ENCODE assay signal across 19 mouse cellular contexts in the genomic region with DNA sequence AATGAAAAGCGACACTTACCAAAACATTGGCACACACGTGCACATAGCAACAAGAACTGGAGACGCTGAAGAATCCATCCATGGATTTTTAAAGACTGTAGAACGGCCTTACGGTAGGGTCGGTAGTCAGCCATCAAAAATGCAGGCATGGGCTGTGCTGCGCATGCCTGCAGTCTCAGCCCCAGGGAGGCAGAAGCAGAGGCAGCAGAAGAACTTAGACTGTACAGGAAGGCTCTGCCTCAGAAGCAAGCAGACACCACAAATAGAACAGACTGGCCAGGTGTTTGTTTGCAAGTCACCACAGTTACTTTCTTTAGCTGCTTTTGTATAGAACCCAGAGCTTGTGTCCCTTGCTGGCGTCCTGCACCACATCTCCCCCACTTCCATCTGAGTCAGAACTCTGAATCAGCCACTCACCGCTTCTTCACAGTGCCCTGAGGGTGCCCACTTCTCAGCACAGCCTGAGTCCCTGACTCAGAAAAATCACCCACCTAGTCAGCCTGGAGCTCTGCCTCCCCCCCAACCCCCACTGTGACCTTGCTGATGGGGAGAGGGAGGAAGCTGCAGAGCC.
DNase-seq lines count a peak whose midpoint lies in the region; ATAC-seq and TF ChIP-seq lines count a peak whose summit lies in the region.
"Had no signal": no experiment of that assay in that cellular context is flagged by ENCODE, and none has a peak within 500 bp of the region (broad histone marks: within the 10 kb centered on the region; RNA-seq: fewer than 3 reads in every experiment).

No protein-coding gene starts in this region.

- no peak overlapping the region for H3K4me2 ChIP-seq in hindbrain, postnatal 0 days (ENCODE audit: low read depth, low read length)
- H3K4me2 ChIP-seq: forebrain, embryonic 13.5 days; heart, embryonic 15.5 days; hindbrain, embryonic 15.5 days; liver, embryonic 13.5 days; stomach, embryonic 15.5 days had no signal

- no peak for TF ChIP-seq CTCF in hindbrain, postnatal 0 days (IDR thresholded peaks at IDR 0.05; ENCODE audit: low read depth)

- no peaks in the 10 kb centered on the region for H3K9me3 ChIP-seq in hindbrain, postnatal 0 days (ENCODE audit: low read length)
- H3K9me3 ChIP-seq in hindbrain, embryonic 10.5 days, result no peaks in the 10 kb centered on the region
- H3K9me3 ChIP-seq: forebrain, embryonic 13.5 days; heart, embryonic 15.5 days; hindbrain, embryonic 15.5 days; liver, embryonic 13.5 days; stomach, embryonic 15.5 days had no signal

- peaks cover 16% of the 10 kb centered on the region; the same call in 1 of the 2 replicates for H3K36me3 ChIP-seq in hindbrain, postnatal 0 days (ENCODE audit: insufficient read depth, low read length)
- H3K36me3 ChIP-seq in hindbrain, embryonic 10.5 days, result peaks cover 60% of the 10 kb centered on the region
- H3K36me3 ChIP-seq: heart, embryonic 15.5 days; liver, embryonic 13.5 days had no signal

- no peak overlapping the region for H3K27ac ChIP-seq in hindbrain, postnatal 0 days
- no peak overlapping the region for H3K27ac ChIP-seq in hindbrain, embryonic 10.5 days
- H3K27ac ChIP-seq: forebrain, embryonic 13.5 days; heart, embryonic 15.5 days; hindbrain, embryonic 15.5 days; liver, embryonic 13.5 days; stomach, embryonic 15.5 days had no signal

- H3K4me3 ChIP-seq in hindbrain, postnatal 0 days (ENCODE audit: low read length), result no peak overlapping the region
- H3K4me3 ChIP-seq in hindbrain, embryonic 10.5 days, result no peak overlapping the region
- H3K4me3 ChIP-seq: forebrain, embryonic 13.5 days; heart, embryonic 15.5 days; hindbrain, embryonic 15.5 days; liver, embryonic 13.5 days; stomach, embryonic 15.5 days had no signal

- H3K4me1 ChIP-seq in hindbrain, postnatal 0 days (ENCODE audit: insufficient read depth, low read length), result no peaks in the 10 kb centered on the region; the same call in 1 of the 2 replicates
- H3K4me1 ChIP-seq in hindbrain, embryonic 10.5 days (replicated peaks), result peaks cover 6% of the 10 kb centered on the region
- H3K4me1 ChIP-seq: hindbrain, embryonic 15.5 days; liver, embryonic 13.5 days had no signal

- DNase-seq in adrenal gland, adult 2 months, result peak; percentile 84
- DNase-seq in adrenal gland, adult 18-20 months (ENCODE audit: low spot score in 2 of 2), result no peak
- no peak for DNase-seq in hindbrain, postnatal 0 days (ENCODE audit: low spot score)
- no peak for DNase-seq in hindbrain, embryonic 10.5 days (ENCODE audit: low spot score)
- peak; percentile 15 for DNase-seq in thymus, postnatal 0 days (ENCODE audit: low spot score)
- no peak for DNase-seq in thymus, postnatal 25 days
- DNase-seq in urinary bladder, postnatal 14 days (ENCODE audit: low spot score), result no peak
- DNase-seq in cerebellum, adult 9-10 months, result no peak
- DNase-seq: B cell, adult 2 months; cerebellum, postnatal 25 days; gastrocnemius, postnatal 36 days; kidney, adult 2 months; liver, embryonic 13.5 days; thymus, postnatal 4 days had no signal

- H3K27me3 ChIP-seq in hindbrain, postnatal 0 days (ENCODE audit: insufficient read depth, low read length), result no peaks in the 10 kb centered on the region
- no peaks in the 10 kb centered on the region for H3K27me3 ChIP-seq in hindbrain, embryonic 10.5 days (ENCODE audit: insufficient read depth, poor library complexity, severe bottlenecking)
- H3K27me3 ChIP-seq: forebrain, embryonic 13.5 days; heart, embryonic 15.5 days; hindbrain, embryonic 15.5 days; liver, embryonic 13.5 days; stomach, embryonic 15.5 days had no signal

- WGBS in hindbrain, postnatal 0 days, result 77% methylated on average over 9 of the region's 9 CpGs
- WGBS in hindbrain, embryonic 10.5 days, result 88% methylated on average over 9 of the region's 9 CpGs

- ATAC-seq in hindbrain, postnatal 0 days, result peak; percentile 55
- ATAC-seq: forebrain, embryonic 13.5 days; lung, postnatal 0 days had no signal

- H3K9ac ChIP-seq in hindbrain, postnatal 0 days (replicated peaks; ENCODE audit: low read length), result no peak overlapping the region
- H3K9ac ChIP-seq: forebrain, embryonic 13.5 days; heart, embryonic 15.5 days; hindbrain, embryonic 15.5 days; liver, embryonic 13.5 days; stomach, embryonic 15.5 days had no signal

Comparison
In these comparisons a context has a peak if more than half of its experiments do, and no peak if none do; other contexts are left out.
1. DNase-seq: peak in adrenal gland, adult 2 months (single experiment) and thymus, postnatal 0 days (single experiment); none in adrenal gland, adult 18-20 months (0 of 2), hindbrain, postnatal 0 days (single experiment), hindbrain, embryonic 10.5 days (single experiment), thymus, postnatal 25 days (single experiment), urinary bladder, postnatal 14 days (single experiment) and cerebellum, adult 9-10 months (single experiment).